Mouse (Mus musculus) forebrain, postnatal 0 days (tissue): ENCODE results near the gene Rpl19. TPM values are rescaled to one million over a fixed set of nuclear protein-coding genes. Genes with fewer than 3 reads are reported as not detected.

Source experiments
- ATAC-seq: fragments of 200-750 bp; cut with Nextera tagmentation; 2 replicates; pipeline ENCODE4 v1.8.0; 2017; ENCODE audit warnings: mild to moderate bottlenecking, moderate library complexity
- DNase-seq: peaks from one replicate; pipeline ENCODE4 v3.0.0-alpha.2; 2015
- H3K27ac ChIP-seq: fragments of 300-500 bp; sonication (generic); 2 replicates; pipeline ENCODE4 v1.5.1; 2014; ENCODE audit warnings: low read depth, mild to moderate bottlenecking, antibody characterized with exemption, low read length, moderate library complexity, mixed read lengths
- H3K27me3 ChIP-seq: fragments of 300-500 bp; sonication (generic); 2 replicates; pipeline ENCODE4 v1.6.1; 2014; ENCODE audit warnings: mild to moderate bottlenecking, low read length, mixed read lengths; ENCODE audit not compliant: insufficient read depth
- H3K36me3 ChIP-seq: fragments of 300-500 bp; sonication (generic); 2 replicates; pipeline ENCODE4 v1.6.1; 2014; ENCODE audit warnings: mild to moderate bottlenecking, moderate library complexity; ENCODE audit not compliant: insufficient read depth
- H3K4me1 ChIP-seq: fragments of 300-500 bp; sonication (generic); 2 replicates; pipeline ENCODE4 v1.6.1; 2014; ENCODE audit warnings: antibody characterized with exemption; ENCODE audit not compliant: insufficient read depth
- H3K4me2 ChIP-seq: fragments of 300-500 bp; sonication (generic); 2 replicates; pipeline ENCODE4 v1.6.1; 2014; ENCODE audit warnings: low read depth, mild to moderate bottlenecking, moderate library complexity
- H3K4me3 ChIP-seq: fragments of 300-500 bp; sonication (generic); 2 replicates; pipeline ENCODE4 v1.5.1; 2014; ENCODE audit warnings: low read depth, low read length, mixed read lengths
- H3K9ac ChIP-seq: fragments of 300-500 bp; sonication (generic); 2 replicates; pipeline ENCODE4 v1.6.1; 2014; ENCODE audit warnings: mild to moderate bottlenecking
- H3K9me3 ChIP-seq: fragments of 300-500 bp; sonication (generic); 2 replicates; pipeline ENCODE4 v1.6.1; 2016; ENCODE audit warnings: low read length
- CTCF ChIP-seq: sonication (generic); IDR thresholded peaks from 2 replicates; pipeline ENCODE4 v1.5.1; 2016; ENCODE audit warnings: antibody characterized with exemption, control low read depth, low read depth
- WGBS: fragments of 180-500 bp; shearing (Covaris S2); extraction: QIAGEN DNeasy Blood & Tissue Kit; methylation state at CpG from one replicate; pipeline ENCODE4 v1.1.7; 2014; 5-methylcytosine and 5-hydroxymethylcytosine counted together
- polyA plus RNA-seq: library from polyadenylated mRNA; unstranded; fragments of >200 nt; fragmentation: Nextera tagmentation; extraction: Ambion mirVana; gene quantifications from 2 replicates; pipeline ENCODE4 v1.2.1, GENCODE M21; 2015
- total RNA-seq: library from RNA; depleted of rRNA; stranded (reverse); fragments of >200 nt; gene quantifications from 2 replicates; pipeline ENCODE4 v1.2.3, GENCODE M21; 2014

Gene Rpl19
- total and polyA plus RNA-seq, 2 experiments from 2014 or later = 687 to 793 TPM

DNA sequence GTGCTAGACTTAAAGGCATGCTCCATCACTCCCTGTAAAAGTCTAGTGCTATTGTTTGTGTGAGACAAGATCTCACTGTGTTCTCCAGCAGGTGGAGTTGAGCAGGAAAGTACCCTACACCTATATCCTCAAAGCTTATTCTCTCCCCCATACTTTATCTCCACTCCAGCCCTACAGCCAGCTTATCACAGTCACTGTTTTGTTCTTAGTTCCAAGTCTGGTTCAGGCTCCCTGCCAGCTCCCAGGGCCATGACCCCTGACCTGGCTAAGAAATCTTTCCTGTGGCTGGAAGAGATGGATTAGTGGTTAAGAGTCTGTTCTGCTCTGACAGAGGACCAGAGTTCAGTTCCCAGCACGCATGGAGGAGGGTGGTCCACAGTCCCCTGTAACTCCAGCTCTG lies 20.0 kb downstream of the Rpl19 start:
- Histone ChIP-seq H3K4me3 (no peak overlapping the region), H3K27ac (no peak overlapping the region), H3K9ac (no peak overlapping the region), H3K36me3 (no peaks in the 10 kb centered on the region), H3K4me2 (no peak overlapping the region), H3K4me1 (no peaks in the 10 kb centered on the region), H3K9me3 (no peaks in the 10 kb centered on the region), H3K27me3 (peaks cover 3% of the 10 kb centered on the region)
- ATAC-seq (no peak), DNase-seq (no peak)
- WGBS = 66% methylated on average over 1 of the region's 1 CpGs
- TF ChIP-seq CTCF = no peak

GRCm38 (mm10) chr11:98047745-98048144 lies 21.2 kb downstream of the Rpl19 start:
- no peak for TF ChIP-seq CTCF
- H3K4me2 ChIP-seq = no peak overlapping the region
- H3K4me3 ChIP-seq = no peak overlapping the region
- DNase-seq (peak; percentile 82), ATAC-seq (peak; percentile 76)
- H3K9ac ChIP-seq = no peak overlapping the region
- H3K27me3 ChIP-seq = peaks cover 11% of the 10 kb centered on the region
- H3K36me3 ChIP-seq = no peaks in the 10 kb centered on the region
- WGBS = 38% methylated on average over 4 of the region's 4 CpGs
- no peaks in the 10 kb centered on the region for H3K9me3 ChIP-seq
- no peaks in the 10 kb centered on the region; the same call in 1 of the 2 replicates for H3K4me1 ChIP-seq
- H3K27ac ChIP-seq = peak overlapping the region; percentile 29; the same call in 1 of the 2 replicates

DNA sequence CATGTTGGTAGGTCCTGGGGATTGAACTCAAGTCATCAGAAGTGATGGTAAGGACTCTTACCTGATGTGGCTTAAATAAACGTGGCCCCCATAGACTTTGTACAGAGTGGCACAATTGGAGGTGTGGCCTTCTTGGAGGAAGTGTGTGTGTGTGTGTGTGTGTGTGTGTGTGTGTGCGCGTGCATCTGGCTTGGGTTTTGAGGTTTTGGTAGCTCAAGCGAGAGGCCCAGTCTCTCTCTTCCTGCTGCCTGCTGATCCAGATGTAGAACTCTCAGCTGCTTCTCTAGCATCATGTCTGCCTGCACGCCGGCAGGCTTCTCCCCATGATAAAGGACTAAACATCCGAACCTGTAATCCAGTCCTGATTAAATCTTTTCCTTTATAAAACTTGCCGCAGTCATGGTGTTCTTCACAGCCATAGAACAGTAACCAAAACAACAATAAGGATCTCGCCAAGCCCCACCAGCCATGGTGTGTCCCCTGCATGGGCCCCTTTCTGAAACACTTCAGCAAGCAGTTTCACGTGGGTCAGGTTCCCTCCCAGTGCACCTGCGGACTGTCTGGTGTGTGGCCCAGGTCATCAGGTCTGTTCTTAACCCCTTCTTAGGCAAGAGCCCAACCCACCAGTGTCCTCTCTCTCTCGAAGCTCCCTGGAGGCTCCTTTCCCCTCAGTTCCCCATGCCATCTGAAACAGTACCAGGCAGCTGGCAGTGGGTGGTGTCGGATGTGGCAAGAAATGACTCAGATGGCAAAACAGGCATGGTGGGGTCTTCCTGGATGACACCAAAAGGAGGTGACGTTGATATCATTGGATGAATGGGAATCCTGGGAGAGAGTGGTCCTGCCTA lies 23.4 kb downstream of the Rpl19 start:
- no peak for TF ChIP-seq CTCF
- Histone ChIP-seq H3K27ac (no peak overlapping the region), H3K9ac (no peak overlapping the region), H3K9me3 (no peaks in the 10 kb centered on the region), H3K4me3 (no peak overlapping the region), H3K27me3 (peaks cover 15% of the 10 kb centered on the region), H3K4me1 (no peaks in the 10 kb centered on the region; the same call in 1 of the 2 replicates), H3K4me2 (no peak overlapping the region), H3K36me3 (no peaks in the 10 kb centered on the region)
- DNase-seq (no peak), ATAC-seq (no peak)
- 66% methylated on average over 14 of the region's 14 CpGs for WGBS

DNA sequence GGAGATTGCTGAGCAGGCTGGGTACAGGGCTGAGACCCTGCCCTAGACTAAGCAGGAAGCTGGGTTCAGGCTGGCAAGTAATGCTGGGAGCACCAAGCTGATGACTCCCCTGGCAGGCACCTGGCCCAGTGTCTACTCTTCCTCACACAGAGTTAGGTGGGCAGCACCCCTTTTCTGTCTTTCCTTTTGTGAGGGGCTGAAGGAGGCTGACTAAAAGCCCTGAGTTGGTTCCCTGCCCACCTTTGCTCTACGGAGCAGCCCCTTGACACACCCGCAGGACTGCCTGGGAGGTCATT lies 24.0 kb downstream of the Rpl19 start:
- WGBS = 12% methylated on average over 2 of the region's 2 CpGs
- Histone ChIP-seq H3K36me3 (no peaks in the 10 kb centered on the region), H3K4me3 (no peak overlapping the region), H3K9me3 (no peaks in the 10 kb centered on the region), H3K9ac (no peak overlapping the region), H3K27ac (no peak overlapping the region), H3K27me3 (peaks cover 16% of the 10 kb centered on the region), H3K4me1 (no peaks in the 10 kb centered on the region; the same call in 1 of the 2 replicates), H3K4me2 (no peak overlapping the region)
- no peak for ATAC-seq
- no peak for DNase-seq
- TF ChIP-seq CTCF = no peak

DNA sequence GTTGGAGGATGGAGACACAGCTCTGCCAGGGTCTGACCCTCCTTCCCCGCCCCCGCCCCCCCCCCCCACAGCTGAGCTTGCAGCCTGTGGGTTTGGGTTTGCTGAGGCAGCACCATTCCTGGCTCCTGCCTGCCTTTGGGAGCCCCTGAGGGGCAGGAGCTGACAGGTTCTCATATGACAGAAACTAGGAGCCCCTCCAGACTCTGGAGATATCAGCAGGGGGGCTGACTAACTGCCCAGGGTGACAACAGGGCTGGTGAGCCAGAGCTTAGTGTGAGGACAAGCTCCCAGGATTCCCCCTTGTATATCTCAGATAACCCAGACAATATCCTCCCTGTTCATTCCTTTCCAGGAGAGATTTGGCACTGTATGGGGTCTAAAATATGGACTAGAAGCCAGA lies 24.4 kb downstream of the Rpl19 start:
- ATAC-seq = no peak
- TF ChIP-seq CTCF = no peak
- Histone ChIP-seq H3K4me1 (no peaks in the 10 kb centered on the region; the same call in 1 of the 2 replicates), H3K9me3 (no peaks in the 10 kb centered on the region), H3K4me2 (no peak overlapping the region), H3K27me3 (peaks cover 17% of the 10 kb centered on the region), H3K9ac (no peak overlapping the region), H3K4me3 (no peak overlapping the region), H3K36me3 (no peaks in the 10 kb centered on the region), H3K27ac (no peak overlapping the region)
- WGBS = 22% methylated on average over 1 of the region's 2 CpGs
- DNase-seq = no peak

- peaks cover 17% of the 10 kb centered on the region for H3K27me3 ChIP-seq
- DNase-seq (no peak), ATAC-seq (peak; percentile 53; the same call in 1 of the 2 replicates)
- no peak for TF ChIP-seq CTCF
- H3K9me3 ChIP-seq = no peaks in the 10 kb centered on the region
- H3K4me3 ChIP-seq = peak overlapping the region; percentile 48
- H3K27ac ChIP-seq = no peak overlapping the region
- WGBS = 10% methylated on average over 12 of the region's 12 CpGs
- H3K4me2 ChIP-seq = peak overlapping the region; percentile 66
- H3K9ac ChIP-seq = peak overlapping the region; percentile 58; the same call in 1 of the 2 replicates
- H3K4me1 ChIP-seq = no peaks in the 10 kb centered on the region; the same call in 1 of the 2 replicates
- no peaks in the 10 kb centered on the region for H3K36me3 ChIP-seq
Observed at GRCm38 (mm10) chr11:98051611-98052128, 25.2 kb downstream of the Rpl19 start.
